Mouse (Mus musculus) kidney, adult 2 months (tissue): ENCODE data around the gene Lrp5. TPM values are rescaled to one million over a fixed set of nuclear protein-coding genes. Genes with fewer than 3 reads are reported as not detected.

Source experiments
- DNase-seq: peaks from one replicate; pipeline ENCODE4 v3.0.0; 2021
- H3K27ac ChIP-seq: fragments of 200-500 bp; 2 replicates; pipeline ENCODE4 v1.5.1; 2012; ENCODE audit warnings: low read depth, low read length, control low read depth, inconsistent platforms; ENCODE audit not compliant: insufficient read depth
- H3K27me3 ChIP-seq: fragments of 200-500 bp; replicated peaks from 2 replicates; pipeline ENCODE4 v1.6.1; 2012; ENCODE audit warnings: mild to moderate bottlenecking, moderate library complexity, low read length, inconsistent platforms; ENCODE audit not compliant: control insufficient read depth, insufficient read depth
- H3K36me3 ChIP-seq: fragments of 200-500 bp; 2 replicates; pipeline ENCODE4 v1.6.1; 2012; ENCODE audit warnings: mild to moderate bottlenecking, moderate library complexity, low read length, inconsistent platforms; ENCODE audit not compliant: control insufficient read depth, insufficient read depth
- H3K4me1 ChIP-seq: fragments of 200-500 bp; 2 replicates; pipeline ENCODE4 v1.6.1; 2011; ENCODE audit warnings: low read length; ENCODE audit not compliant: control insufficient read depth, insufficient read depth
- H3K4me3 ChIP-seq: fragments of 200-500 bp; 2 replicates; pipeline ENCODE4 v1.5.1; 2011; ENCODE audit warnings: mild to moderate bottlenecking, low read depth, low read length, control low read depth; ENCODE audit not compliant: insufficient read depth
- CTCF ChIP-seq: fragments of 200-500 bp; conservative IDR thresholded peaks from 2 replicates; pipeline ENCODE4 v1.5.1; 2011; ENCODE audit warnings: low read depth, mild to moderate bottlenecking, control low read depth, low read length, moderate library complexity, mixed read lengths; ENCODE audit not compliant: insufficient read depth, insufficient read length
- POLR2A ChIP-seq: fragments of 200-500 bp; IDR thresholded peaks from one replicate; pipeline ENCODE4 v1.6.1; 2011; ENCODE audit warnings: low read depth, low read length, control low read depth
- WGBS: fragments of 180-500 bp; shearing (Covaris S2); methylation state at CpG from one replicate; pipeline ENCODE4 v1.1.7; 2018; 5-methylcytosine and 5-hydroxymethylcytosine counted together
- polyA plus RNA-seq: library from polyadenylated mRNA; depleted of rRNA; stranded (reverse); fragments of >200 nt; gene quantifications from 2 replicates; pipeline ENCODE4 v1.2.3, GENCODE M21; 2012

Lrp5 gene
- polyA plus RNA-seq, 1 experiment: 34.2 TPM

DNA sequence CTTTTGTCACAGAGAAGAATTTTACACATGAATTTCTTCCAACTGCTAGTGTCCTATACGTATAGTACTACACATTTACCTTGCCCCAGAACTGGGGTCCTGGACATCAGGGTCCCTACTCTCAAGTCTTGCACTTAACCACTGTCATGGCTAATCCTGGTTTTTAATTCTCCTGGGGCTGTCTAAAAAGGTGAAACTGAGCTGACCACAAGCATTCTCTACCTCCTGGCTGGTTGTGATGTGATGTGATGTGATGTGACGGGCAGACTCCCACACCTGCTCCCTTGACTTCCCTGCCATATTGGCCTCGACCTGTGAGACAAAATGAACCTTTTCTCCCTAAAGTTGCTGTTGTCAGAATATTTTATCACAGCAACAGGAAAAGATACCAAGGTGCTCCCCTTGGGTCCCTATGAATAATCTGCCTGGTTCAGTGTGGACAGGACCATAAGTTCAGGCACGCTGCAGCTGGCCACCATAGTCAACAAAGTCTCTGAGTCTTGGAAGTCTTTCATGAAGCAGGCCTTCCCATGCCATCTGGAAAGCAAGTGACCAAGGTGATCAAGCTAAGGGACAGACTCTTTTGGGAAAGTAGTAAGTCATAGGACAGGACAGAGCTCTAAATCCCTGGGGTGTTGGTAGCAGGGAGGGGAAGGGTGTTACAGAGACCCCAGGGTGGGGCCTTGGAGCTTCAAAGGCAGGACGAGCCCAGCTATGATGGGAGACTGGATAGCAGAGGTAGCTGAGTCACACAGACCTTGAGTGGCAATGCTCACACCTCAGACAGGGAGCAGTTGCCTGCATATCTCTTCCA is 109.7 kb downstream of the Lrp5 start:
- Histone ChIP-seq H3K4me3 (no peak overlapping the region), H3K36me3 (no peaks in the 10 kb centered on the region), H3K4me1 (peaks cover 6% of the 10 kb centered on the region), H3K27me3 (no peaks in the 10 kb centered on the region), H3K27ac (no peak overlapping the region)
- TF ChIP-seq CTCF: no peak
- TF ChIP-seq POLR2A: no peak
- DNase-seq: no peak
- WGBS: 76% methylated on average over 5 of the region's 5 CpGs

DNA sequence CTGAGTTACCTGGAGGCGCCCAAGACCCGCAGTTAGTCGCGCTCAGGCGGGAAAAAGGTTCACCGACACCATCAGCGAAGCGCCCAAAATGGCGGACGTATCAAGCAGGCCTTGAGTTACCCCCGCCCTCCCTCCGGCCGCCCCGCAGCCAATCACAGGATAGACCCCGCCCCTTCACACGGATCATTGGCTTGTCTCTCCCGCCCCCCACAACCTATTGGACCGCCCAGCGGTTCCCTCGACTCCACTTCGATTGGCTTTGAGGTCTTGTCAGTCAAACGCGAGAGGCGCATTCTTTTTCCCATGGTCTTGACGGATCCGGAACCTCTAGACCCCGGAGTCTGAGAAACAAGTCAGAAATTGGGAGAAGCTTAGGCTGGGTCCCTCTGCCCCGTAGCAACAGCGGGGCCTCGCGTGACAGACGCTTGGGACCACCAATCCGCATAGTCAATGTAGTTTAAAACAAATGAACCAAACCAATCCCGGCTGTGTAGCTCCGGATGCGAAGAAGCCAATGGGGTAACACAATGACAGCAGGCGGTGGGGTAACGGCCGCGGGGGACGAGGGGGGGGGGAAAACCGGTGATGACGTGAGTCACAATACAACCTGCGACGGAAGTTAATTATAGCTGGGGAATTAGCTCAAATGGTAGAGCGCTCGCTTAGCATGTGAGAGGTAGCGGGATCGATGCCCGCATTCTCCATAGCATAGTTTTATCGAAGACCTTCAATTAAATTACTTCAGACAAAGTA is 110.6 kb downstream of the Lrp5 start, which contains the start of gene Ppp6r3:
TSS of gene Ppp6r3 (minus strand) at position 118 of the 753 bp plus-strand sequence.
- TF ChIP-seq POLR2A (peak; percentile 66), CTCF (no peak)
- peak; percentile 100 for DNase-seq
- Histone ChIP-seq H3K27ac (peak within 1 kb of the TSS; percentile 98), H3K27me3 (no peaks in the 10 kb centered on the region), H3K36me3 (no peaks in the 10 kb centered on the region), H3K4me3 (peak within 1 kb of the TSS; percentile 90), H3K4me1 (peaks cover 11% of the 10 kb centered on the region)
- WGBS: under 1% methylated on average over 51 of the region's 51 CpGs

DNA sequence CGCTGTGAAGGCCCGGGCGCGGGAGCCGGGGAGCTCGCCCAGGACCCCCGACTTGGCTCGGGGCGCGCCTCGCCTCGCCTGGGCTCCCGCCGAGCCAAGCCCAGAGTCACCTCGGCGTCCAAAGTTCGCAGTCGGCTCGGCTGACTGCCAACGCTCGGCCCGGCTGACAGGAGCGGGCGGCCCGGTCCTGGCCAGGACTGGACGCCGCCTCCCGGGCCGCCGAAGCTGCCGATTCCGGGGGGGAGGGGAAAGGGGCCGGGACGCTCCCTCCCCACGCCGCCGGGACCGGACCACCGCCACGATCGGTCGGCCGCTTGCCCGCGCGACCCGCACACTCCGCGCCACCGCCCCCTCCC is 111.1 kb downstream of the Lrp5 start:
- Histone ChIP-seq H3K36me3 (no peaks in the 10 kb centered on the region), H3K4me1 (peaks cover 16% of the 10 kb centered on the region), H3K4me3 (peak overlapping the region; percentile 90), H3K27me3 (no peaks in the 10 kb centered on the region), H3K27ac (peak overlapping the region; percentile 98)
- TF ChIP-seq POLR2A (no peak), CTCF (no peak)
- peak; percentile 95 for DNase-seq
- under 1% methylated on average over 49 of the region's 50 CpGs for WGBS

DNA sequence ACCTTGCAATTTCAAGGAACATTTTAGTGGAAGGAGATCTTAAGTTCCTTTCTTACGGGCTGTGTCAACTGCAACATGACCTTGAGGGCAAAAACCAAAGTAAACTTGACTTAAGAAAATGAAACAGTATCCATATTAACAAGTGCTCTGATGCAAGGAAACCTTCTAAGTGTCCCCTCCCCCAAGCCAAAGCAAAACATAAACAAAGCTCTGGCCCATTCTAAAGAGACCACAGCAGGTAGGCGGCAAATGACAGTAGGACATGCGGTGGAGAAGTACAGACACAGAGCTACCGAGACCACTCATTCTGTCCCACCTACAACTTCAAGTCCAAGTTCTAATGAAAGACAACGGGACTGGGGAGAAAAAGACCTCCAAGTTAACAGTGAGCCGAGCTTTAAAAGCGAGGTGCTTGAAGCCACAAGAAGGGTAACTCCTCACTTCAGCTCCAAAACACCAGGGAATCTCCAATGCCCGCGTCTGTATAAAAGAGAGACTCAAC is 111.7 kb downstream of the Lrp5 start:
- TF ChIP-seq CTCF (no peak), POLR2A (no peak)
- under 1% methylated on average over 9 of the region's 9 CpGs for WGBS
- H3K27me3 ChIP-seq: no peaks in the 10 kb centered on the region
- peak; percentile 50 for DNase-seq
- peak overlapping the region; percentile 90 for H3K4me3 ChIP-seq
- no peaks in the 10 kb centered on the region for H3K36me3 ChIP-seq
- H3K27ac ChIP-seq: peak overlapping the region; percentile 98
- H3K4me1 ChIP-seq: peaks cover 18% of the 10 kb centered on the region

DNA sequence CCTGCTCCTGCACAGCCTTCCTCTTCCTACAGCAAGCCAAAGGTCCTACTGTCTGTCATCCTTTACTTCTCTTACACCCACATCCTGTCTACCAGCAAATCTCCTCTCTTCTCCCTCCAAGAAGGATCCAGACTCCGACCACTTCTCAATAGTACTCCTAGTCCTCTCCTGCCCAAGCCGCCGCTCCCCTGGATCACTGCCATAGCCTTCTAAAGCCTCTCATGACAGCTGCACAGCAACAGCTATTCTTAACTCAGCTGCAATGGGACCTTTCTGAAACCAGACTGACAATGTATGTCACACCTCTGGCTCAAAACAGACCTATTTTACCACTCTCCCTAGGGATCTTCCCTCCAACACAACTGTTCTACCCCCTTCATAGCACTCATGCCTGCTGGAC is 122.1 kb downstream of the Lrp5 start:
- TF ChIP-seq POLR2A: no peak
- TF ChIP-seq CTCF: no peak
- no peak overlapping the region for H3K4me3 ChIP-seq
- 41% methylated on average over 3 of the region's 3 CpGs for WGBS
- H3K4me1 ChIP-seq: peaks cover 30% of the 10 kb centered on the region; the same call in 1 of the 2 replicates
- H3K27ac ChIP-seq: no peak overlapping the region
- H3K36me3 ChIP-seq: no peaks in the 10 kb centered on the region
- DNase-seq: peak; percentile 37
- no peaks in the 10 kb centered on the region for H3K27me3 ChIP-seq

DNA sequence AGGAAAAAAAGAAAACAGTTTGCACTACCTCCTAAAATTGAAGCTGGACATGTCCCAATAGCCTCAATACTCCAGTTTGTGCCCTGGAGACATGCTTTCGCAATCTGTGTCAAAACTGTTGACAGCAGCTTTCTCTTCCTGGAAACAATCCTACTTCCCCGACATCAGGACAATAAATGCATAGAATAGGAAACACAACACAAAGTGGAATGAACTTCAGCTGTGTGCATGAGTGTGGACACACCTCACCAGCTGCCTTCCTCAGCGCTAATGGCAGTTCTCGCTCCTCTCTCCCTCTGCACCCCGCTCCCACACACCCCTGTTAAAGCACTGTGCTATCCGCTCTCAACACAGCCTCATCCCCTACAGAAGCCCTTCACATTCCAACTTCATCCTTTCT is 123.6 kb downstream of the Lrp5 start:
- 65% methylated on average over 6 of the region's 6 CpGs for WGBS
- no peak for TF ChIP-seq CTCF
- TF ChIP-seq POLR2A: no peak
- Histone ChIP-seq H3K36me3 (no peaks in the 10 kb centered on the region), H3K4me3 (no peak overlapping the region), H3K27me3 (no peaks in the 10 kb centered on the region), H3K27ac (no peak overlapping the region), H3K4me1 (peaks cover 24% of the 10 kb centered on the region; the same call in 1 of the 2 replicates)
- DNase-seq: no peak

DNA sequence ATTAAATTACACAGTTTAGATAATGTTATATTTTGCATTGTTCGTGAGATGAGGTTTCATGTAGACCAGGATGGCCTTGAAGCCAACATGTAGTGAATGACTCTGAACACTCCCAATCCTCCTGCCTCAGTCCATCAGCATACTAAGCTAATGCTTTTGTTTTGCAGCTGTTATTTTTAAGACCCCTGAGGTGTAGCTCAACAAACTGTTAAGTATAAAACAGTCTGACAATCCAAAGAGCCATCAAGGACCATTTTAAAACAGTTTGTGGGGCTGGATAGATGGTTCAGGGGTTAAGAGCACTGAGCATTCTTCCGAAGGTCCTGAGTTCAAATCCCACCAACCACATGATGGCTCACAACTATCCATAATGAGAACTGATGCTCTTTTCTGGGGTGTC is 124.1 kb downstream of the Lrp5 start:
- Histone ChIP-seq H3K27ac (no peak overlapping the region), H3K4me3 (no peak overlapping the region), H3K27me3 (no peaks in the 10 kb centered on the region), H3K36me3 (no peaks in the 10 kb centered on the region), H3K4me1 (peaks cover 27% of the 10 kb centered on the region; the same call in 1 of the 2 replicates)
- no peak for DNase-seq
- no peak for TF ChIP-seq CTCF
- TF ChIP-seq POLR2A: no peak
- WGBS: 92% methylated on average over 2 of the region's 2 CpGs
